Mouse (Mus musculus) testis, adult 2 months (tissue): Measurements from ENCODE around the gene Baz1b. TPM values are rescaled to one million over a fixed set of nuclear protein-coding genes. Genes with fewer than 3 reads are reported as not detected.

ENCODE experiments used
- H3K27ac ChIP-seq: fragments of 200-500 bp; 2 replicates; pipeline ENCODE4 v1.5.1; 2012; ENCODE audit warnings: low read depth, low read length; ENCODE audit not compliant: control insufficient read depth, insufficient read depth
- H3K27me3 ChIP-seq: fragments of 200-500 bp; 2 replicates; pipeline ENCODE4 v1.6.1; 2012; ENCODE audit warnings: mild to moderate bottlenecking, low read length, moderate library complexity; ENCODE audit not compliant: control insufficient read depth, insufficient read depth
- H3K36me3 ChIP-seq: fragments of 200-500 bp; 2 replicates; pipeline ENCODE4 v1.6.1; 2012; ENCODE audit warnings: mild to moderate bottlenecking, low read length; ENCODE audit not compliant: control insufficient read depth, insufficient read depth
- H3K4me1 ChIP-seq: fragments of 200-500 bp; 2 replicates; pipeline ENCODE4 v1.6.1; 2012; ENCODE audit warnings: low read length; ENCODE audit not compliant: control insufficient read depth, insufficient read depth
- H3K4me3 ChIP-seq: fragments of 200-500 bp; 2 replicates; pipeline ENCODE4 v1.5.1; 2012; ENCODE audit warnings: low read depth, mild to moderate bottlenecking, low read length, moderate library complexity, mixed read lengths; ENCODE audit not compliant: control insufficient read depth
- CTCF ChIP-seq: fragments of 200-500 bp; IDR thresholded peaks from 2 replicates; pipeline ENCODE4 v1.5.1; 2012; ENCODE audit warnings: low read depth, mild to moderate bottlenecking, inconsistent platforms, low read length, moderate library complexity; ENCODE audit not compliant: control insufficient read depth, insufficient read depth, insufficient replicate concordance
- POLR2A ChIP-seq: fragments of 200-500 bp; IDR thresholded peaks from 2 replicates; pipeline ENCODE4 v1.6.1; 2012; ENCODE audit warnings: low read depth, mild to moderate bottlenecking, inconsistent platforms, low read length, moderate library complexity; ENCODE audit not compliant: control insufficient read depth
- polyA plus RNA-seq: library from polyadenylated mRNA; depleted of rRNA; stranded (reverse); fragments of >200 nt; gene quantifications from 2 replicates; pipeline ENCODE4 v1.2.3, GENCODE M21; 2012

The Baz1b gene
- polyA plus RNA-seq, 1 experiment, result 7.7 TPM

- peak; percentile 34; the same call in 1 of the 2 replicates for TF ChIP-seq POLR2A
- TF ChIP-seq CTCF, result no peak
- peaks cover 7% of the 10 kb centered on the region for H3K4me1 ChIP-seq
Observed at GRCm38 (mm10) chr5:135187349-135188213, 517 bp downstream of the Baz1b start.

GRCm38 (mm10) chr5:135188214-135188554, 1.1 kb downstream of the Baz1b start:
- Histone ChIP-seq H3K27ac (peak overlapping the region; percentile 88), H3K4me3 (peak overlapping the region; percentile 91), H3K4me1 (peaks cover 7% of the 10 kb centered on the region), H3K36me3 (no peaks in the 10 kb centered on the region; the same call in 1 of the 2 replicates), H3K27me3 (no peaks in the 10 kb centered on the region)
- TF ChIP-seq POLR2A (no peak), CTCF (no peak)

More at GRCm38 (mm10) chr5:135187349-135188213, 517 bp downstream of the Baz1b start:
- Histone ChIP-seq H3K27me3 (no peaks in the 10 kb centered on the region), H3K27ac (peak overlapping the region; percentile 88), H3K36me3 (no peaks in the 10 kb centered on the region; the same call in 1 of the 2 replicates), H3K4me3 (peak overlapping the region; percentile 91)

- Histone ChIP-seq H3K4me3 (no peak overlapping the region), H3K4me1 (peaks cover 5% of the 10 kb centered on the region), H3K27me3 (no peaks in the 10 kb centered on the region), H3K27ac (no peak overlapping the region), H3K36me3 (no peaks in the 10 kb centered on the region; the same call in 1 of the 2 replicates)
- TF ChIP-seq POLR2A (no peak), CTCF (no peak)
Observed at GRCm38 (mm10) chr5:135189281-135190022, 2.4 kb downstream of the Baz1b start.

- Histone ChIP-seq H3K27ac (no peak overlapping the region), H3K4me1 (0 out of 2 replicates have a peak, but pooled peaks cover 2% of the 10 kb centered on the region), H3K4me3 (no peak overlapping the region), H3K27me3 (no peaks in the 10 kb centered on the region), H3K36me3 (no peaks in the 10 kb centered on the region; the same call in 1 of the 2 replicates)
- TF ChIP-seq POLR2A, result no peak
- no peak for TF ChIP-seq CTCF
Observed at GRCm38 (mm10) chr5:135191620-135192019, 4.6 kb downstream of the Baz1b start.

GRCm38 (mm10) chr5:135192431-135192830, 5.4 kb downstream of the Baz1b start:
- Histone ChIP-seq H3K27me3 (no peaks in the 10 kb centered on the region), H3K4me3 (no peak overlapping the region), H3K36me3 (no peaks in the 10 kb centered on the region; the same call in 1 of the 2 replicates), H3K27ac (no peak overlapping the region), H3K4me1 (0 out of 2 replicates have a peak, but pooled peaks cover 2% of the 10 kb centered on the region)
- TF ChIP-seq POLR2A, result no peak
- TF ChIP-seq CTCF, result no peak

- no peak overlapping the region for H3K4me3 ChIP-seq
- no peak overlapping the region for H3K27ac ChIP-seq
- no peak for TF ChIP-seq POLR2A
- no peak for TF ChIP-seq CTCF
- no peaks in the 10 kb centered on the region; the same call in 1 of the 2 replicates for H3K36me3 ChIP-seq
- no peaks in the 10 kb centered on the region for H3K4me1 ChIP-seq
- no peaks in the 10 kb centered on the region for H3K27me3 ChIP-seq
Observed at GRCm38 (mm10) chr5:135196367-135196766, 9.3 kb downstream of the Baz1b start.

GRCm38 (mm10) chr5:135202763-135203162, 15.7 kb downstream of the Baz1b start:
- Histone ChIP-seq H3K4me3 (no peak overlapping the region), H3K27me3 (no peaks in the 10 kb centered on the region), H3K4me1 (no peaks in the 10 kb centered on the region), H3K36me3 (peaks cover 2% of the 10 kb centered on the region), H3K27ac (no peak overlapping the region)
- TF ChIP-seq CTCF (no peak), POLR2A (no peak)
